Mouse (Mus musculus): ENCODE data around the gene Tcf12. TPM values are rescaled to one million over a fixed set of nuclear protein-coding genes. Genes with fewer than 3 reads are reported as not detected.

Tcf12 gene
- total RNA-seq, 2 experiments from 2014 or later = 29.7 to 39.4 TPM

DNA sequence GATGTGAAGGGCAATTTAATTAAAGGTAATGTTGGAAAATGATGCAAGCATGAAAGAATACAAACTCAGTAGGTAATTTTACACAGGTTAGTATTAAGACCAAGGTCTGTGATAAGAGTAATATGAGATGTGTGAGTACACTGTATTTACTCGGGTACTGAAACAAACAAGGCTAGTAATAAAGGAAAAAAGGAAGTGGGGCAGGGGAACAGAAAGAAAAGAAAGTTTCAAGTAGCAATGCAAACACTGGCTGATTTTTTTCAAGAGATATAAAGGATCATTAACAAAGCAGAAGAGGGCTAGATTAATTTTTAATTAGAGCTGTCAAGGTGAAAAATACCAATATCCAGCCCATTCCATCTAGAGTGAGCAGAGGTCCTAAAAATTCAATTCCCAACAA, 122.0 kb downstream of the Tcf12 start:
- intact Hi-C loops (cut with DNase I) = no loop called here
- DNase-seq = no peak

DNA sequence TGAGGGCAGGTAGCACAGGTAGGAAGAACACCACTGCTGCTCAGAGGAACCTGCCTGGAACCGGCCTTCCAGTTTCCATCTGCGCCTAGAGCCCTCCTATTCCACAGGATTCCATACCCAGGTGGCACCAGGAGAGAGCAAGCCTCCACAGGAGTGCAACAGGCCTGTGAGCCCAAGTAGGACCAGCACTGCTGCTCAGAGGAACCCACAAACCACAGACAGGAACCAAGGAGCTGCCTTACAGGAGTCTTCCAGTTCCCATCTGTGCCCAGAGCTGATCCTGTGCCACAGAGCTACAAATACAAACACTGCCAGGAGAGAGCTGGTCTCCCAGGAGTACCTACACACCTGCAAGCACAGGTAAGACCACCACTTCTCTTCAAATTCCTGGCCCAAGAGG, 125.0 kb downstream of the Tcf12 start:
- intact Hi-C loops (cut with DNase I) = no loop called here
- DNase-seq = no peak

DNA sequence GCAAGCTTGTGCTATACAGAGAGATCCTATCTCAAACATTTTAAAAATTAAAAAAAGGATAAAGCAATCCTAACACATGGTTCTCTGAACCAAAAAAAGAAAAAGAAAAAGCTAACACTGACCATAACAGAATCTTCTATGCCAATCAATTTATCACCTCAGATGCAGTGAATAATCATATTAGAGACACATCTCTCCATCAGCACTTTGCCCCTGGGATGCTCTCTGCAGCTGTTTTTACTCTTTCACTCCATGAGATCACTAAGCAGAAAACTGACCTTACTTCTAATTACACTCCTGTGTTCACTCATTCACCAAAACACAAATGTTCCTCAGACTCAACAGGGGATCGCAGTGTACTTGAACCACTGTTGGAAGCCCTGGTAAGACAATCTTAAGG, 128.8 kb downstream of the Tcf12 start:
- DNase-seq = no peak
- intact Hi-C loops (cut with DNase I) = no loop called here

DNA sequence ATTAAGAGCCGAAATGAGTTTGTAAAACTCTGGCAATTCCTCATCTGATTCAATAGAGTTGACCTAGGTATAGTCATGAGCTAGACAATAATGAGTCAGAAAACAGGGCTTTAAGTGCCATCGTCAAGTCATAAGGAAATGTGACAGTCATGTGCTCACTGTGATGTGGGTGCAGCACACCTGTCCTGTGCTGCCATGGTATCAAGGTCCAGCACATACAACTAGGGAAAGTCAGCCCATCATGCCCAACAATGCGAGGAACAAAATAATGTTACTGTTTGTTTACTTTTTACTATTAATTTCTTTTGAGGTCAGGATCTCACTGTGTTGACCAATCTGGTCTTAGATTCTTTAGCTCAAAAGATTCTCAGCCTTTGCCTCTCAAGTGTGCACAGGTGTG, 130.6 kb downstream of the Tcf12 start:
- intact Hi-C loops (cut with DNase I) = no loop called here
- DNase-seq = no peak

DNA sequence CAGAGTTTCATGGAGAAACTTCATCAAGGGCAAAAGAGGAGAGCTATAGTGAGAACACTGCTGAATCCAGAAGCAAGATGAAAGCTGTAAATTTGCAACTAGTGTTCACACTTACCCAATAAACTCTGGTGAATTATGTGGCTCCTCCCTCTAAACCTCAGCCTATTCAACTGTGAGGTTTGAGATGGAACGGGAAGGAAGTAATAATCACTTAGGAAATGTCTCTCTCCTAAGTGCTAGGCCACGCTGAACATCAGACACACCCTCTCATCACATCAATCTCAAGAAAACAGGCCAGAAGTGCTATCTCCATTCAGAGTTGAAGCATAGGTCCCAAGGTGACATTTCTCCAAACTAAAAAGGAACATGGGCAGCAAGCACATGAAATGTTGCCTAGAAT, 131.1 kb downstream of the Tcf12 start:
- intact Hi-C loops (cut with DNase I) = no loop called here
- DNase-seq = no peak

DNA sequence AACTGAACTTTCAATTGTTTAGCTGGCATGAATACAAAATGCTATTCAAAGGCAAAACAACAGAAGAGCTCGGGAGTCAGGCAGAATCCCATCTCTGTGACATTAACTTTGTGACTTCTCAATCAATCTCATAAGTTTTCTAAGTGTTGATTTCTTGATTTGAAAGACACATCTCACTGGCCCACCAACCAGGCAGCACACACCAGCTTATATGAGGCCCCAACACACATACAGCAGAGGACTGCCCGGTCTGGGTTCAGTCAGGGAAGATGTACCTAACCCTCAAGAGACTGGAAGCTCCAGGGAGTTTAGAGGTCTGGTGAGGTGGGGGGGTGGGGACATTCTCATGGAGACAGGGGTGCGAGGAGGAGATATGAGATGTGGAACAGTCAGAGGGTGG, 132.8 kb downstream of the Tcf12 start:
- intact Hi-C loops (cut with DNase I) = no loop called here

DNA sequence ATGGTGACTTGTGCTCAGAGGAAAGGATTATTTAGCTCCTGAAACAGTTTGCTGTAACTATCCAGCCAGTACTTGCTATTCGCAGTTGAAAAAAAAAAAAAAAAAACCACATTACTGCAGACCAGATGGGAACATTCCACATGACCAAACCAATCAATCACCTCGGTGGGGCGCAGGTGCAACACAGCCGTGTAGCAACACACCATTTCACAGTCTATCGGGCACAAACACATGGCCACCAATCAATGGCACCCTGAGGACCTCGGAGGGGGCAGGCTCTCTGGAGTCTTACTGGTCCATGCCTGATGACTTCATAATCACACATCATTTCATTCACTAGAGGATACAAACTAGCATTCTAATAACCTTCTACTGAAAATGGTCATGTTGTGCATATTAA, 135.6 kb downstream of the Tcf12 start:
- no peak for DNase-seq
- intact Hi-C loops (cut with DNase I) = no loop called here

More for the DNA sequence above, 132.8 kb downstream of the Tcf12 start:
- DNase-seq = no peak

DNA sequence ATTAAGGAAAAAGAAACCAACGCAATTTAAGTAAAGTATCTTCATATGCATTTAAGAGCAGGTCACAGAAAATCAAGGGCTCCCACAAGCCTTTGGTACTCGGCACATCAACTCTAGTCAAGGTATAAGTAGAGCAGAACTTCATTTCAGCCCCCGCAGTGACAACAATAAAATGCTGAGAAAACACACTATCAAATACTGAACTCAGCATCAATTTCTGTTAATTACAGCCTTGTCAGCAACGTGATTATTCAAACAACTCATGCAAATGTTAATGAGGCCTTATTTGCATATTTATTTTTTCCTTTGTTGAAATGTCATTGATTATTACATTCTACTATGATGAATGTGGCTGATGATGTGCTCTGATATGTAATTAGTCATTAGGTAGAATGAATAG, 136.5 kb downstream of the Tcf12 start:
- DNase-seq = no peak
- intact Hi-C loops (cut with DNase I) = no loop called here

DNA sequence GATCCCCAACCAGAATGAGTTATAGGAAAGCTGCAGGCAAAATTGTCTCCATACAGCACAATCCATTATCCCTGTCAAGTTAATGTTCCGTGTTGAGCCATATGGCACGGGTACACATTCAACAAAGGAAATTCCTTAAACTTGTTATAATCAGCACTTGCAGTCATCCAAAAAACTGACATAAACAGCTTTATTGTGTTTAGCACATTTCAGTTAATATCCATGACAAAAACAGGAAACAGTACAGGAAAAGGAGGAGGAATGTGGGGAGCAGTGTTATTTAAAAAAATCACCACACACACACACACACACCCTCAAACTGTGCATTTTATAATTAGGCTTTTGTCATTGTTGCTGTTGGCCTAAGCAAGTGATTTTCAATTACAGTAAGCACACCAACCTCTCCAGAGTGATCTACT, 137.1 kb downstream of the Tcf12 start:
- intact Hi-C loops (cut with DNase I) = no loop called here
- DNase-seq = no peak

DNA sequence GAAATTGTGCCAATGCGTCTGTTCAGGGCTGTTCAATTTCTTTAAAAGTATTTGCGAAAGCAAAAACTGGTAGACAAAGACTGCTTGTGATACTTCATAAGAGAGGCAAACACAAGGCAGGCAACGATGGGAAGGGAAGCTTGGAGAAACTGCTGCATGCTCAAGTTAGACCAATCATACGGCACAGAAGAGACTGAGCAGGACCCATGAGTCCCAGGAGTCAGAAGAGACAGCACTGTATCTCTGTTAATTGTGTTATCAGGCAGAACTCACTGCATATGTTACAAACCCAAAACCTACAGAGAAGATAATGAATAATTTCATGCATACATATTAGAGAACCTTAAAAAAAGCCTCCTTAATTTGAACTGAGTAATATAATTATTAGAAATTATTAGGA, 147.6 kb downstream of the Tcf12 start:
- intact Hi-C loops (cut with DNase I) = loop anchor here (5.0 kb wide), 1 partner anchor 132 kb away; no protein-coding TSS in a partner anchor
- DNase-seq = no peak

DNA sequence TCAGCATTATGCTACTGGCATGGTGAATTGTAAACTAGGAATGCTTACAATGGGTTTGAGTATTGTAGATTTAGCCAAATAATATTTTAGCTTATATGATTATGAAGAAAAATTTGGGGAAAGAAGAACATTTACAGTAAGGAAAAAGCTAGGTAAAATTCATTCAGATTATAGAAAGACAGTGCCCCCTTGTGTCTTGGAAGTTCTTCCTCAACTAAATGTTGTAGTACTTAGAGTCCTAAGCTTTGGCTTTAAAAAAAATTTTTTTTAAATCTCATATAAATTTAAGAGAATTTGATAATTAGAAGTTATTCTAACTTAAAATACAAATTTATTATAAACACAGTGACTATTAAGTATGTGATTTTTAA, 151.7 kb downstream of the Tcf12 start:
- intact Hi-C loops (cut with DNase I) = loop anchor here (5.0 kb wide), 1 partner anchor 128 kb away; no protein-coding TSS in a partner anchor
- DNase-seq = no peak

DNA sequence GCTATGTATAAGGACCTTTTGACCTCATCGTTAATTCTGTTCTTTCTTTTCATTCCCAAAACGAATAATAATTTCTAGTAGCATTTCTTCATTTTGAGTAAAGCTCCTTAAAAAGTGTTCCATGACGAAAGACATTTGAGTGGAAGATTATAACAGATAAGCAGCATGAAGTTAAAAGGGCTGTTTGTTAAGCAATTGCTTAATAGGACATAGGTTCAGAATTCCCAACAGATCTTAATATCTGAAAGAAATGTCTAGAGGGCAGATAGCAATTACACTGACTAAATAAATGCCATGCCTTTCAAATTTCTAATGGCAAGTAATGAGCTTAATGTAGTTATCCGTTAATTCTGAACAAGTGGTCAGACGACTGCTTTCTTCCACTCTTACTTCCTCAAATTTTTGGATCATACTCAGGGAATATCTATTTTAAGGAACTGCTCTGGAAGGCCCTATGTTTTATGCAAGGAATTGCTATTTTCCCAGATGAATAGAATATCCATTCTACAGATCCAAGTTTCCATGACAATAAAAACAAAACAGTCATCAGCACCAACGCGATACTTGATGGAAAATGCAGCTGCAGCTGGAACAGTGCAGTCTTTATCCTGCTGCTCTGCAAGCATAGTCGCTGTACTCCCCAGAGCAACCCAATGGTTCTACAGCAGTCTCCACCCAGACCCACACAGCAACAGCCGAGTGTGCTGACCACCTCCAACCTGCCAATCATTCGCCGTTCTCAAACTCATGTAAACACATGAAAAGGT, 152.2 kb downstream of the Tcf12 start:
- intact Hi-C loops (cut with DNase I) = loop anchor here (5.0 kb wide), 1 partner anchor 127 kb away; no protein-coding TSS in a partner anchor
- DNase-seq = peak; percentile 40 to 54

DNA sequence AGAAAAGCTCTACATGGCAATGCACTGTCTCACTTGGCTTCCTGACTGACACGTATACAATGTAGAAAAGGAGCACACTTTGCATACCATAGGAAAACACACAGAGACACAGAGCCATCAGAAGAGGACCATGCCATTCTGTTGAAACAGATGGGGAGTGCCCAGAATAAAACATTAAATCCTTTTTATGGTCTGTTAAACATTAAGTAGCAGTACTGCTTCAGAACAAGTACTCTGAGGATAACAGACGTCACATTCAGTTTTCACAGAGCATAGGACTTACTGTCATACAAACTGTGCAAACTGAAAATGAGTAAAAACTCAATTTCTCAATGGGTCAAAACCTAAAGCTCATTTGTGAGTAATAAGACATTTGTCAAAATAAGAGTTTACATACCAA, 158.5 kb downstream of the Tcf12 start:
- DNase-seq = no peak
- intact Hi-C loops (cut with DNase I) = no loop called here

DNA sequence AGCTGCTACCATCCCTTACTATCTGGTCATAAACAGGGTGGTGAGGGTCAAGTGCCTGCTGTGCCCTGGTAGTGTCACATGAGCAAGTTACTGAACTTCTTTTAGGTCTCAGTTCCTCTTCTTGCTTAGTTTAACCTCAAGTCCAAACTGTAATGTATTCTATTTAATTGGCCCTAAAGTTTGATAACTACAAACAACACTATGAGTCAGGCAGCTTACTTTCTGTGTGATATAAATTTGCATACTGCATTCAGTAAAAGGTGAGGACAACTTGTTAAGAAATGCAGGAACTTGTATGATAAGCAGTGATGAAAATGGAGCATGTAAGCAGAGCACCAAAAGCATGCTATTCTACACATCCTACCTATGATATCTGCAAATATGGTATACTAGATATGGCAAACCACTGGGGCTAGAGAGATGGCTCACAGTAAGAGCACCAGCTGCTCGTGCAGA, 159.0 kb downstream of the Tcf12 start:
- no peak for DNase-seq
- intact Hi-C loops (cut with DNase I) = no loop called here

DNA sequence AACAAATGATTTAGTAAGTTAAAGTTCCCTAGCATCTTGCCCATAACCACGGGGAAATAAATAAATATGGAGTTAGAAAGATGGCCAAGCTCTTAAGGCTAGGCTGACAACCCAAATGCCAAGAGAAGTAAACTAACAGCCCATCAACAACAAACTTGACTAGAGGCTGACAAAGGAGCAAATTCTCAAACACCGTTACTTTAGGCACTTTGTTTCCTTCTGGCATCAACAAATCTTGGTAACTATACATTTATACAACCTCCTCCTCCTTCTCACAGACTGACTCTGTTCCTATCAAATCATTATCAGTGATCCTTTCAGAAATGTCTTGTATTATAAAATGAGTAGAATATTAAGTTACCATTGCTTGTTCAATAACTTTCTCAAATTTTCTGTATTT, 159.7 kb downstream of the Tcf12 start:
- no peak for DNase-seq
- intact Hi-C loops (cut with DNase I) = no loop called here

DNA sequence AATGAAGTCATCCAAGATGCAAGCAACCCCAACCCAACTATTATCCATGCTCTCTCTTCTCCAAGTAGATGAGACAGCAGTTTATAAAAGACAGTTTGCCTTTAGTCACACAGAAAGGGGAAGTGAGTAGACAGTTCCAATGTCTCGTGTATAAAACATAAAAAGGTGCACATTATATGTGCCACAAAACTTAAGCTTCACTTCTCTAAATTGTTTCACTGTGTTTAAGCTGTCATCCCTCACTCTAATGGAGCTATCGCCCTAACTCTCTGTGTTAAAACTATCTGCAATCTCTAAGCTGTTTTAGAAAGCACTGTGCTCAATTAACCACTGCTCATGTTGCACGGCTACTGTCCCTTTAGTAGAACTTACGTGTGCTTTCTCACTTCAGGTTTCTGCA, 160.3 kb downstream of the Tcf12 start:
- intact Hi-C loops (cut with DNase I) = no loop called here

DNA sequence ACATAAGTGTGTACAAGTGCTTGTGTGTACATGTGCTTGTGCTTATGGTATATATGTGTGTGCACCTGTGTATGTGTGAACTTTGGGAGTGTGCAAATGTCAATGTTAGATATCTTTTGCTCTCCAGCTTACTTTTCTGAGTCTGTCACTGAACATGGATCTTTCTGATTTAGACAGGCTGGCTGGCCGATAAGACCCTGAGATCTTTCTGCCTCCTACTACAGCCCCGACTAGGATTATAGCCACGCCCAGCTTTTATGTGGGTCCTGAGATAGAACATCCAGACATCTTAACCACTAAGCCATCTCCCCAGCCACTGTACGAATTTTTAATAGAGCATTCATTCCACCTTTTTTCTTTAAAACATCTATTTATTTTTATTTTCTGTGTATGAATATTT, 166.9 kb downstream of the Tcf12 start:
- DNase-seq = no peak
- intact Hi-C loops (cut with DNase I) = no loop called here

More for the DNA sequence above, 160.3 kb downstream of the Tcf12 start:
- DNase-seq = no peak

DNA sequence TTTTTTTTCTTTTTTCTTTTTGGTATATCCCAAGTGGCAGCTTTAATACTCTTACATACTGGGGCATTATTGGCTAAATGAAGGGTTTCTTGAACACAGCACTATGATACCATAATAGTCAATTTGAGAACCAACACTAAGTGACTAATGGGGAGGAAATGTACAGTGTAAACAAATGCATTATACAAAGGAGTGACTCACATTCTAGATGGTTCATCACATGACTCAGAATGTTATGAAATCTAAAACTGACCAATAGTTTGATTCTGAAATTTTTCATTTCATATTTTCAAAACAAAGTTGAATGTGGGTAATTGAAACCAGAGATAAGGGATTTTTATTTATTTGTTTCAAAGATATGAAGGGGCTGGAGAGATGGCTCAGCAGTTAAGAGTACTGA, 169.2 kb downstream of the Tcf12 start:
- intact Hi-C loops (cut with DNase I) = no loop called here
- no peak for DNase-seq

DNA sequence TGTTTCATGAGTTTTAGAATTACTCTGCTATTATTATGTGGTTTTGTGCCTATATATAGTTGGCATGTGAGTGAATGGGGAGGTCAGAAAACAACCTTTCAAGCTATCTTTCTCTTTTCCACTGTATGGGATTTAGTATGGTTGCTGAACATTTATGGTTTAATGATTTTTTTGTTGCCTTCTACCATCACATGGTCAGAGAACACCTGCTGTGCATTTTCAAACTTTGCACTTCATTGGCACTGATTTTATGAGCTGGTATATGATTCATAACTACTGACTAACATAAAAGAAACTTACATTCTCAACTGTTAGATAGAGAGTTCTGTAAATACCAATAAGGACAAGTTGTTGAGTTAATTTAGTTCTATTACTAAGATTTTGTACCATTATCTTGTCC, 171.7 kb downstream of the Tcf12 start:
- intact Hi-C loops (cut with DNase I) = no loop called here
- DNase-seq = no peak

DNA sequence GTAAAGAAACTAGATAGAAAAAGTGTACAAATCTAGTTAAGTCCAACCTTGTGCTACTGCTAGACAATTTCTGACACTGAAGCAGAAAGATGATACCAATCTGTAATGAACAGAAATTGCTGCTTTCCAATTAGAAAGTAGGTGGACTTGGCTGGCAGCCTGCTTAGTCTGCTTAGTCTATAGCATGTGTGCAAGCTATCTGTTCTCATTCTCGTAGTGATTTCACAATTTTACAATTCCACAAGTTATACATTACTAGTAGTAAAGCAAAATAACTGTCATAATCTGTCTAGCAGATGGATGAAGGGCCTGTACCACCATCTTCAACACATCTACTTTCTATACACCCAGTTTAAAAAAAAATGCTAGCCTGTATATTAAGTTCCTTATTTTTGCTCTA, 175.5 kb downstream of the Tcf12 start:
- intact Hi-C loops (cut with DNase I) = no loop called here

DNA sequence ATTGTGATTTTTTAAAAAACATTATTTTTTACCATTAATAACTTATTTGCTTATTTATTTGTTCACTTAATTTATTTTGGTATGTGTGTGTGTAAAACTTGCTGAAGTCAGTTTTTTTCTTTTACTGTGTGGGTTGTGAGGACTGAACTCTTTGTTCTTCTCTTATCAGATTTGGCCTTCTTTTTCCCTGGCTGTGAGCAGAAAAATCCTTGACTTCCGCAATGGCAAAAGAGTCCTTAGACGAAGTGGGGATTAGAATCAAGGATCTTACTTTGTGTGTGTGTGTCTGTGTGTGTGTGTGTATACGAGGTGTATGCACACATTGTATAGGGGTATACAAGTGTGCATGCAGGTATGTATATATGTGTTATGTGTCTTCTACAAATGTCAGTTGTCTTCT, 176.8 kb downstream of the Tcf12 start:
- intact Hi-C loops (cut with DNase I) = loop anchor here (5.0 kb wide), 1 partner anchor 177 kb away; the partner anchor contains the start of gene Tcf12
- no peak for DNase-seq

More for the DNA sequence above, 175.5 kb downstream of the Tcf12 start:
- no peak for DNase-seq

DNA sequence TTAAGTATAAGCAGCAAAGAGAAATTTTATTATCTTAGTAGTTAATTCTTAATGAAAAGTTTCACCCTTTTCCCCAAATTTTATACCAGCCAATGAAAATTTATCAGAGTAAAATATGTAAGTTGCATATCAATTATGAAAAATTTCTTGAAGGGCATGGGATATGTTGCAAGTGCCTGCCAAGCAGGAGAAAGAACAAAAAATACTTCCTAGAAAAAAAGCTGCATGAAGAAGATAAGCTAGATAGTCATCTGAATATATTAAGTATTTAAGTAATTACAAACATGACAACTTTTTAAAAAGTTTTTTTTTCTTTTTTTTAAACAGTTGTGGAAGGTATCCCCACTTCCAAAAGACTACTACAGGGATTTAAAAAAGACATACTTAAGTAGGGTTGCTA, 179.7 kb downstream of the Tcf12 start:
- no peak for DNase-seq
- intact Hi-C loops (cut with DNase I) = loop anchor here (5.0 kb wide), 1 partner anchor 180 kb away; the partner anchor contains the start of gene Tcf12

DNA sequence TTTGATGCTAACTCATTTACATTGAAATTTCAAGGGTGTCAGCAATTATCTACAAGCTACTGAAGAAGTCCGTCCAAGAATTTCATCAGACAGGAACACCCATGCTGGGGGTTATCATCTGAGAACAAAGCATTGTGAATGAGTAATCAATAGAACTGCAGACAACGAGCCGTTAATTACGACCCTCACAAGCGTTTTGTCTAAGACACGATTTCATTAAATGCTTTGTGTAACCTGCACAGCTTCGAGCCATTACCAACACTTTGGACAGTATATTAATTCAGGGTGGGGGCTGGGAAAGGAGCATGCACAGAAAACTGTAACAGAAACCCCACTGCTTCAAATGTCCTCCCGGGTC, 180.3 kb downstream of the Tcf12 start:
- no peak for DNase-seq
- intact Hi-C loops (cut with DNase I) = loop anchor here (5.0 kb wide), 1 partner anchor 181 kb away; the partner anchor contains the start of gene Tcf12
